Mouse (Mus musculus) T-helper 1 cell (primary cell): ENCODE results near the gene Cbx8.

Source experiments
- in situ Hi-C: fragments of 300-600 bp; cut with MboI, MseI; formaldehyde crosslinking; loops from one replicate; pipeline ENCODE4 v1.15.1; 2025; ENCODE audit warnings: high pct_unique_total_duplicates

Gene Cbx8

DNA sequence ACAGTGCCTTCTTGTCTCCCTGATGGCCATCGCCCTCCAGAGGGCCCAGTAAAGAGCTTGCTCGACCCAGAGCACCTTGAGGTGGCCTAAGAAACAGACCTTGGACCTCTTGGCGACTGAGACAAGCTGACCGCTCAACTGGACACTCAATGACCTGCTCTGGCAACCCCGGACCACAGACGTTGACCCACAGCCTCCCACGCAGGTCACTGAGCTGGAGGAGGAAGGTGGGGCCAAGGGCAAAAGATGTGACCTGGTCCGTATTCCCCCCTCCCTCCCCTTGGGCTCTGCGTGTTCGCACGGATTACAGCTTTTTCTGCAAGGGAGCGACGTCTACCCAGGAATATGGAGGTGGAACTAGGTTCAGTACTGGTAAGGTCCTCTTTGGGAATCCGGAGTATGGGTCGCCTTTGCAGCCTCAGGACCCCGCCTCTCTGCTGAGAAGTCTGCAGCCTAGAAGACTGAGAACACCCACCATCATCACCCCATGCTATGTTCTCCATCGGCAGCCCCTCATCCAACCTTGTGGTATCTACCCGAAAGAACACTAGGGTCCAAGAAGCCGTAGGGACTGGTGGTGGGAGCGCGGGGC, 5.6 kb downstream of the Cbx8 start:
- in situ Hi-C loops, result no loop called here

DNA sequence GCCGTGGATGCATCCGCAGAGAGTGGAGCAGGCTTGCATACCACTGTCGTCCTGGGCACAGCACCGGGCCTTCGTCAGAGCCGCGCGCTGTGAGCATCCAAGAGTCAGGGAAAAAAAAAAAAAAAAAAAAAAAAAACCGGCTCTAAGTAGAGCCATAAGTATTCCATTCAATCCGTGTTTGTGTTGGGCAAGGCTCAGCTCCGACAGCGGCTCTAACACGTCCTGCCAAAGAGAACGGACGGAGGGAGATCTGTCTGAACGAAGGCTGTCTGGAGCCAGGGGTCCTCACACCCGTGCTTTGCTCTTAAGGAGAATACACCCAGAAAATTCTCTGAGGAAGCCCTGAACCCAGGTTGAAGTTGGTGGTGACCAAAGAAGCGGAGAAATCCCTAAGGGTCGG, 6.1 kb downstream of the Cbx8 start:
- in situ Hi-C loops, result no loop called here

DNA sequence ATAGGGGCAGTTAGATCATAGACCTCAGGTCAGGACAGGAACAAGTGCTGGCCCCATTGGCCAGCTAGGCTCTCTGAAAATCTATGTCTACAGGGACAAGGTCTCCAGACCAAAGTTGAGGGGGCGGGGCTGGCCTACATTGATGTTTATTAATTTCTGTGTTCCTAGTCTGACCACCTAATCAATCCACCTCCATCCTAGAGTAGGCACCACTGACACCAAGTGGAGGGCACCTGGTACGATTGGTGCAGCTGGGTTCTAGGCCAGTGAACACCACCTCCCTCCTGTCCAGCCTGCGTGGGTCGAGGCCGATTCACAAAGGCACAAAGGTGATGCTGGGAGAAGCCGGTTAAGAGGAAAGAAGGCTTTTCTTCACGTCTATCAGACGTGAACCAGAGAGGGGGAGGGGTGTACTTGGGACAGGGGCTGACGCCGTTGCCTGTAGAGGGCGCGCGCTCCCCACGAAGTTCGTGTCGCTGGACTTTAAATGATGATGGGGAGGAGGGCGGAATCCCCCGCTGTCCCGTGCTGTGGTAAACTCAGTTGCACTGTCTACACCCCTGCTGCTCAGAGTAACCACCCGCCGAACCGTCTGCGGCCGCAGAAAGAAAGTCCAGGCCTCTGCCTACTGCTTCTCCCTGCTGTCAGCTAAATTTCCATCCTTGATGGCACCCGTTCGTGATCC, 6.8 kb downstream of the Cbx8 start:
- in situ Hi-C loops, result no loop called here

DNA sequence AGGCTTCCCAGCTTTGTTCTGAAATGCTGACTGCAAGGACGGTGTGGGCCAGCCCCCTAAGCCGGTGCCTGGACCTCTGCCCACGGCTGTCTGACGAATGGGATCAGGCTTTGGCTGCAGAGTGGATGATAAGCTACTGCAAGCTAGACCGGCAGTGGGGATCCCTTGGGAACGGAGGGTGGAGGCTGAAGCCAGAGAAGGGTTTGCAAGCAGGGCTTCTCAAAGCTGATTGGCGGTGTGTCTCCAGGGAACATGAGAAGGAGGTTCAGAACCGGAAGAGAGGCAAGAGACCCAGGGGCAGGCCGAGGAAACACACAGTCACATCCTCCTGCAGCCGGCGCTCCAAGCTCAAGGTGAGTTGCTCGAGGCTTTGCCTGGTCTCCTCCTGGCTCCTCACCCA, 14.6 kb downstream of the Cbx8 start:
- in situ Hi-C loops, result no loop called here

DNA sequence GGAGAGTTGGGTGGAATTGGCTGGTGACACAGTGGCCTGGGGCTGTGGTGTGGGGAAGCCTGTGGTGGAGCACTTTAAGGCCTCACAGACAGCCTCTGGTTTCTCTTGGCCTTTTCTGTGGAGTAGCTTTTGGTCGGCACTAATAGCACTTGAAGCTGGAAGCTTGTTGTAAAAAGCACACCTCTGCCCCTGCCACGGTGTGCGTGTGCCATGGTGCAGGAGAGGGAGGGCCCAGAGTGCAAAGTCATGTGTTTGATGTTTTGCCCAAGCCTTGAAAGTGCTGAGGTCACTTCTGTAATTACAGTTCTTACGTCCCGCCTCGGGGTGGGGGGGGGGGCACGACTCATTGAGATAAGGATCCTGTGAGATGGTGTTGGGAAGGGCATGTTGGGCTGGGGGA, 16.5 kb downstream of the Cbx8 start:
- in situ Hi-C loops, result no loop called here

DNA sequence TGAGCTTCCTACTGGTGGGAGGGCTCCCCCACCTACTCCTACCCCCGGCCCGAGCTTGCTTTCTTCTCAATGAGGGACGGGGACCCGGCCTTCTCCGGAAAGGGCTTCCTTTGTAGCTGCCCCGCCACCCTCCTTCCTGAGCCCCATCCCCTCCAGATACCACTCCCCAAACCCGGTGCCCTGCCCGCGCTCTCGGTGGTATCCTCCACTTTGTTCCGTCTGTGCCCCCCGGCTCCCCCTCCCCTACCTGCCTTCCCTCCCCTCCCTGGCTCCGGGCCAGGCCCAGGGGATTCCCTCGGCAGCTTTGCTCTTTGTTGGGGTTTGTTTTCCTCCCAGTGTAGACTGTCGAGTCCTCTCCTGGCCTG, 17.2 kb downstream of the Cbx8 start:
- in situ Hi-C loops, result no loop called here

DNA sequence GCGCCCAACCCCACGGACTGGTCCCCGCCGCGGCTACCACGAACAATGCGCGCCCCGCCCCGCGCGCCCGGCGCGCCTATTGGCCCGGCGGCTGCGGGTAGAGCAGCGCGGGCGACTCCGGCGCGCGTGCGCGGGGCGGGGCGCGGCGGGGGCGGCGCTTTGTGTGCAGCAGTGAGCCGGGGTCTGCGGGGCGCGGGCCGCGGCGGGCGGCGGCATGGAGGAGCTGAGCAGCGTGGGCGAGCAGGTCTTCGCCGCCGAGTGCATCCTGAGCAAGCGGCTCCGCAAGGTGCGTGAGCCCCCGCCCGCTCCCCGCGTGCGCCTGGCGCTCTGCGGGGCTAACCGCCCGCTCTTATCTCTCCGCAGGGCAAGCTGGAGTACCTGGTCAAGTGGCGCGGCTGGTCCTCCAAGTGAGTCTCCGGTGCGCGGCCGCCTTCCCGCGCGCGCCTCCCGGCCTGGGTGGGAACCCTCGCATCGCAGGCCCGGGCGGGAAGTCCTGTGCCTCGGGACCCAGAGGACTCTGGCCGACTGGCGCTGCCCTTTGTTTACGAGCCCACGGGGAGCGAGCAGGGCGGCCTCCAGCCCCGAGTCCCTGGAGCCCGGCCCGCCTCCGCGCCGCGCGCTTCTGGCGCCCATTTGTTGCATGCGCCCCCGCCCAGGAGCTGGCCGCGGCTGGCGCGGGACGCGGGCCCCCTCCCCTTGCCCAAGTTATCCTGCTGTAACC, 17.7 kb downstream of the Cbx8 start, which contains the start of gene Cbx2:
Gene Cbx2 (plus strand): TSS at position 68 of the 721 bp plus-strand sequence.
- in situ Hi-C loops, result no loop called here

DNA sequence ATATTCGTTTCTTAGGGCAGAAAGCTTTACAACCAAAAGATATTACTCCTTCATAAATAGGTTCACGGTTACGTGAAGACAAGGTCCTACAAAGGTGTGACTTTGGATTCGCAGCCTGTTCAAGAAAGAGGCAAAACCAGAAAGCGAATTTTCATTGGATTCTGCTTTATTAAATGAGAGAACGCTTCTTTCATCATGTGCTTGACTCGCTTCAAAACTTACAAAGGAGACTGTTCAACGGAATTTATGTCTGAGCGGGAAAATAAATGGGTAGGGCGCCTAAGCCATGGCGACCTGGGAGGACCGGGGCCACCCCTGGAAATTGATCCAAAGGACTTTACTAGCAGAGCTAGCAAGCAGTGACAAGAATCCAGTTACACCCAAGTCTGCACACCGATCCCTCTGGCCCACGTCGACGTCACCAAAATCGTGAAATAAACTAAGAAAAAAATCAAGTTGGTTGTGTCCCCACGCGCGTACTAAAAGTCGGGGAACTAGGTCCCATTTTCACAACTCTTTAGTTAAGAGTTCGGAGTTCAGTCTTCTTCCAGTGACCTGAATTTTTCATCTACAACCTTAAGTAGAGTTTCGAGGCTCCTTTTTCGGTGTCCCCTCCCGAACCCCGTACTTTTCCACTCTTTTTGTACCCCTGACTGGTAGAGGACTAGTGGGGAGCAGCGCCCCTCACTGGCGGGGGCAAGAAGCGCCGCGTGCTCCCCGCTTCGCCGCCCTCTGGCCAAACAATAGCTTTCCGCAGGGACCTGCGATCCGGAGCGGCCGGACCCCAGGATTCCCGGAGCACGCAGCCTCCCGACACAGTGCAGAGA, 18.5 kb downstream of the Cbx8 start:
- in situ Hi-C loops, result no loop called here

DNA sequence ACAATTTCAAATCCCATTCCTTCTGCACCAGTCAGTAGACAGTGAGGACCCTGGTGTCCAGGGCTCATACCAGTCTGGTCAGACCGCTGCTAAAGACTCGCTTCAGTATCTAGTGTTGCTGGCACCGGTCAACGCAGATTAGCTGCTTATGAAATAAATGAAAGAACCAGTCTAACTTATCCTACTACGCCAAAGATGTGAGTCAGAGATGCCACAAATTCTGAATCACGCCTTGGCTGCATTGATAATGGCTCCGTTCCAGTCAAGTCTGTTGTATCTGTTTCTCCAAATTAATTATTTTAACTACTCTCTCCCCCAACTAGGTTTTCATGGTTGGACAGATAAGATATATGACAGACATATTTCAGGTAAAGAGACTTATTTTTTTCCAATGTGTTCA, 19.6 kb downstream of the Cbx8 start:
- in situ Hi-C loops, result no loop called here

DNA sequence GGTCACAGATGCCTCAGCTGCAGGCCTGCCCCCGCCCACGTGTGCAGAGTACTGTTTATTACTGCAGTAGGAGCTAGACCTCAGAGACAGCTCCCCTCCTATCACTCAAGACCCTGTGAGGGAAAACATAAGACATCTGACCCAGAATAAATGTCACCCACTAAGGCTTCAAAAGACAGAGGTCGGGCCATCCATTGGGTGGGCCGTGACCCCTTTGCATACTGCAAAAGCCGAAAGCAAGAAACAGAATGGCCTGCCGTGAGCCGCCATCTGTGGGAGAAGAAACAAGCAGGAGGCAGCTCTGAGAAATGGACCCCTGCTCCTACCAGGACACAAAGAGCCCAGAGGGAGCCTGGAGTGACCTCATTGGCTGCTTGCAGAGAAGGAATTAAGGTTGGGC, 23.3 kb downstream of the Cbx8 start:
- in situ Hi-C loops, result no loop called here

DNA sequence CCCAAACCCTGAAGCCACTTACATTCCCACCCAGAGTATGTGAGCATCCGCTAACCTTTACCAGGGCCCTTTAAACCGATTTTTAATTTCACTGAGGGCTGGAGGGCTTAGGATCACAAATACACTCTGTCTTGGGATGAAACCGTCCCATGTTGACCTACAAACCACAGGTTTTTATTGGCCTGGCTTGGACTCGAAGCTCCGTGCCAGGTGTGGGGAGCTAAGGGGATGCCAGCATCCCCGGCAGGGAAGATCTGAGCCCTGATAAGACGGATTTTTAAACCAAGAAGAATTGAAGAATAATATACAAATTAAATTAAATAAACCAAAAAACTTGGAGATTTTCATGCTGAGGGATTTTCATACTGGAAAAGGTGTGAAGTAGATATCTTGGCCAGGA, 26.3 kb downstream of the Cbx8 start:
- in situ Hi-C loops, result no loop called here

DNA sequence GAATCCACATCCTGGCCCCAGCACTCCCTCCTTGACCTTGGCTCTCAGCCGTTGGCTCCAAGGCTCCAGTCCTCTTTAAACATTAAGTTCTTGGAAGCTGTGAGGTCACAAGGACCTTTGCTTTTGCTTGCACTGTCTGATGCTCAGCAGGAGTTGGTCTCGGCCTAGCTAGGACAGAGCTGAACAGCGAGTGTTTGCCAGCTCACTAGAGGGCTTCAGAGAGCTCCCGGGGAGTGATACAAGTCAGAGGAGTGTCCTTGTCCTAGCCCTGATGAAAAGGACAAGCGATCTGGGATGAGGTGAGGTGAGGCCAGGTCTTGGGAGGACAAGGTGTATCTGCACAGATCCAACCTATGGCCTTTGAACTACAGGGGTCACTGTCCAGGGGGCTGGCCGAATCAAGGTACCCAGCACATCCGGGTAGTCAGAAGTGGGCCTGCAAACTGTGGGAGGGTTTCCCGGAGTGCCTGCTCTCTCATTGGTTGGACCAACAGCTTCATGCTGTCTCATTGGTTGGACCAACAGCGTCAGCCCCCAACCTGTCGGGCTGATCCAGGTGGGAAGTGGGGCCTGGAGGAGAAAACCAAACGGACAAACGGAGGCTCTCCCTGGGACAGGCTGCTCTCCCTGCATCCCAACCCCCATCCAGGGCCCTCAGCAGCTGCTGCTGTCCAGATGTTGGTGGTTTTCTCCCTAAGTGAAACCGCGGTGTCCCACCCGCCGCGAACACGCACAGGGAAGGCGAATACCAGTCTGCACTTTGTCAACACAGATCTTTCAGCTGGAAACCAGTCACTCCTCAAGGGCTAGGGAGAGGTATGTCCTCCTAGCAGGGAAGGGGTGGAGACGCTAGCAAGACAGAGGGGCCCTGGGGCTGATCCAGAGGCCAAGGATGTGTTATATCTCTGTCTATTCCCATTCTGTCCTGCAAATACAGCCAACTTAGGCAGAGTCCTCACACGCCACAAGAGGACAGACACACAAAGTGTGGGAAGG, 33.0 kb downstream of the Cbx8 start:
- in situ Hi-C loops, result no loop called here

DNA sequence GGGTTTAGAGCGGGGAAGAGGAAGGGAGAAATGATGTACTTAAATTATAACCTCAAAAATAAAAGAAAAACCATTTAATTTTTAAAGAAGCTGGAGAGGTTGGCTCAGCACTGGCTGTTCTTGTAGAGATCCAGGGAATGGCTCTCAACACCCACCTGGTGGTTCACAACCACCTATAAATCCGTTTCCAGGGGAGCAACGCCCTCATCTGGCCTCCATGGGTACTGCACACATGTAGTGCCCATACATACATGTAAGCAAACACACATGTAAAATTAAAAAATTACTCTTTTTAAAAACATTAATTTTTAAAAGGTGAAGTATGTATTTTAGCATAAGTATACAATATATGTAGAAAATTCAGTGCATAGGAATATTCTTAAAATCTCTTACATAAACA, 34.3 kb downstream of the Cbx8 start:
- in situ Hi-C loops, result no loop called here

DNA sequence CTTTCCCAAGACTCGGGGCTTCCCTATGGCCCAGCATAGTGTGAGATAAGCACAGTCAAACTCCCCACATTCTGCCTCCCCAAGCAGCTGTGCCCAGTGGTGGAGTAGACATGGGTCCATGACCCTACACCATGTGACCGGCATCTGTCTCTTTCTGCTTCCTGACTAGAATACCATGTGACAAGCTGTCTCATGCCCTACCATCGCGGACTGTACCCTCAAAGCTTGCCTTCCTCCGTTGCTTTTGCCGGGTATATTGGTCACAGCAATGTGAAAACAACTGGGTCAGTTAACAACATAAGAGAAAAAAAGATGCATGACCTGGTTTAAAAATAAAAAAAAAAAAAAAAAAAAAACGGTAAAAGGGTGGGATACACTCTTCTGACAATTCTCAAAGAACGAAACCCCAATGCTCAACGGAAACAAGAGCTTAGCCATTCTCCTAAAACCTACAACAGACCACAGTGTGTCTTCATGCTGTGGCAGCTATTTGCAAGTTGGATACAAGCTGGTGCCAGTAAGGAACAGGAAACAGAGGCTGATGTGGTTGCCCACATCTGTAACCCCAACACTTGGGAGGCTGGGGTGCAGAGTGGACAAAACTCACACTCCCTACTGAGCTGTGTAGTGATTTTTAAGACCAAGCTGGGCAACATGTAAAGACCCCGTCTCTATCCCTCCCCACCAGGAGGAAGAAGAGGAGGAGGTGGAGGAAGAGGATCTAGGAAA, 35.1 kb downstream of the Cbx8 start:
- in situ Hi-C loops, result no loop called here

DNA sequence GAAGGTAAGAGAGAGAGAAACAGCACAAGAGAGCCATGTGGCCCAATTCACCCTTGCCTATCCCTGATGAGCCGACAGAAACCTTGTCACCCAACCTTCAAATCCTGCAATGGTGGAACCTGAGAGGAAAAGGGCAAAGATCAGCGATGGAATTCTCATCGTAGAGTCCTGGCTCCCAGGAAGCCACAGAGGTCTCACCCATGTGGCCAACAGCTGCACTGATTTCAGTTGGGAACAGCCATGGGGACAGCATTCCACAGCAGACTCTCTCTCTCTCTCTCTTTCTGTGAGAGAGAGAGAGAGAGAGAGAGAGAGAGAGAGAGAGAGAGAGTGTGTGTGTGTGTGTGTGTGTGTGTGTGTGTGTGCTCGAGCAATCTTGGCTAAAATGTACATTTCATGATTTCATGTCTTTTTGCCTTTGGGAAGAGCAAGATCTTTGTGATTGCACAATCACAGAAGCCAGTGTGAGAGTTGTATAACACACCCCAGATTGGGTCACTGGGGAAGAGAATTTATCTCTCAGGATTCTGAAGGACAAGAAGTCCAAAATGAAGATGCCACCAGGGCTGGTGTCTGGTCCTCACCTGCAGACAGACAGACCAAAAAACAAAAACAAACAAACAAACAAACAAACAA, 39.2 kb downstream of the Cbx8 start:
- in situ Hi-C loops, result no loop called here

DNA sequence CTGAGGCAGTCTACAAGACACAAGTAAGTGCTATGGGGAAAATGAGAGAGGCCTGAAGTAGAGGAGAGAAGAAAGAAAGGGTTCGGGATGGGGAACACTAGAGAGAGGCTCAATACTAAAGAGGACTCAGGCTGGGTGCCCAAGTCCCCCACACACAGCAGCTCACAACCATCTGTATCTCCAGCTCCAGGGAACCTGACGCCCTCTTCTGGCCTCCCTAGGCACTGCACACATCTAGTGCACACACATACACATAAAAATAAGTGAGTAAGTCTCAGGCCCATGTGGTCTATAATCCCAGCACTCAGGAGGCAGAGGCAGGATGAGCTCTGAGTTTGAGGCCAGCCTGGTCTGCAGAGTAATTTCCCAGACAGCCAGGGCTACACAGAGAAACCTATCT, 39.9 kb downstream of the Cbx8 start:
- in situ Hi-C loops, result no loop called here

DNA sequence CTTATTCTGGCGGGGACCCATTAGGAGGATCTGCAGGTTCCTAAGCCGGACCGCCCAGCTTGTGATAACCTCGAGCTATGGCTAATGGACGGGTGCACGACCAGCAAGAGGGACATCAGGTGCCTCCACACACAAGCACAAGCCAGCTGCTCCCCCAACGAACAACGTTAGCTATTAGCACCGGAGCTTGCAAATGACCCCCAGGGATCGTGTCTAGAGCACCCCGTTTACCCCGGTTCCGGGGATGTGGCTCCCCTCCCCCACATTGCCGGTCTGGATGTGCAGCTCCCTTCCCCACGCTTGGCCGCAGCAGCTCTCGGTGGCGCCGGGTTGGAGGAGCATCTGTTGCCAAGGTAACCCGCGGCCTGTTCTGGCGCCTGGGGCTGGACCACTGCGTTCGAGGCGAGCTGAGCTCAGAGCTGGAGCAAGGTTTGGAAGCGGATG, 41.4 kb downstream of the Cbx8 start:
- in situ Hi-C loops, result no loop called here

DNA sequence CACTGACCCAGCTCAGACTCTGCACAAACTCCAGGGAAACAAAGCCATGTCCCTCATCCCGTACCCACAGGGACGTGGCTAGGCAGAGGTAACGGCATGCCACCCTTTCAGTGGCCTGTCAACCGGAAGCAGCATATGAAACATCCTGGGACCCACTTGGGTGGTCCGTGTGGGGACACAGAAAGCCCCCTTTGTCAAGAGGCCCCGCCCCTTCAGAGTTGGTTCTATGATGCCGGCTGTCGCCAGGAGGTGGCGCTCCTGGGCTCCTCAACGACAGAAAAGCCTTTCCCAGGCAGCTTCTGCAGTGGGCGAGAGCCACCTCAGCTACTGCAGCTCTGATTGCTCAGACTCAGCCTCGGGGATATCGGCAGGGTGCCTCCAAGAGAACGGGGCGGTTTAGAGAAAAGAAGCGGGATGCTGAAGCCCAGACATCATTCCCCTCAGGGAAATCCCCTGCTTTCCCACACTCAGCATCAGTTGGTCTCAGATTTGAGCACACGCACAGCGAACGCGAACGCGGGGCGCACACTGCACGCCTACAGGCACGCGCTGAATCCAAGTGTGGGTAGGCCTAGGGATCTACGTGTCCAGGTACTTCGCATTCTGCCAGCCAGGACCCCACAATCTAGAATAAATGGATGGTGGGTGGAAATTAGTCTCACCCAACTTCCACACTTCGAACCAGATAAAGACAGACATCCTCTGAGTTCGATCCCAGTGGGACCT, 42.1 kb downstream of the Cbx8 start:
- in situ Hi-C loops, result no loop called here

DNA sequence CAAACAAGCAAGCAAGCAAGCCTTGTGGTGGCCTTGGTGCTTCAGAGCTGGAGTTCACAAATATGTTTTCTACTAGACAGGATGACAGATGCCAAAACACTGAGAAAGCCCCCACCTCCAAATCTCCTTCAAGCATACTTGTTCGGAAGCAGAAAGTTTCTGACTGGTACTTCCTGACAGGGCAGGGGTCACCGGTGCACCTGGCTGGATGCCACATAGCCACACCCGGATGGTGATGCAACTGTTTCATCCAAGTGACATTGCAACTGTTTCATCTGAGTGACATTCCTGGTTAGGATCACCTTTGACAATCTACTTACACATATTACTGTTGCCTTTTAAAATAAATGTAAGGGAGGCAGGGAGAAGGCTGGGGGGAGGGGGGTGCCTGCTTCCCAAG, 43.6 kb downstream of the Cbx8 start:
- in situ Hi-C loops, result no loop called here
